Mouse (Mus musculus): Measurements from ENCODE around the gene Stx19.

- TF ChIP-seq POLR2A (IDR thresholded peaks at IDR 0.05; ENCODE audit: borderline replicate concordance, extremely low read depth, insufficient read depth, insufficient read length, poor library complexity, severe bottlenecking) (no peak), CTCF (IDR thresholded peaks at IDR 0.05; ENCODE audit: borderline replicate concordance, extremely low read depth, insufficient read depth, insufficient read length) (no peak)
Measured at GRCm38 (mm10) chr16:62814491-62814890, at the start of gene Stx19.

All from brain, embryonic 14.5 days (tissue).